In genomic region chr9:66373432-66373831, GRCm38 (mm10) we compare ENCODE assay signal across 17 mouse cellular contexts. TPM values are rescaled to one million over a fixed set of nuclear protein-coding genes. Genes with fewer than 3 reads are reported as not detected.
DNase-seq lines count a peak whose midpoint lies in the region; ATAC-seq and TF ChIP-seq lines count a peak whose summit lies in the region.
"Had no signal": no experiment of that assay in that cellular context is flagged by ENCODE, and none has a peak within 500 bp of the region (broad histone marks: within the 10 kb centered on the region; RNA-seq: fewer than 3 reads in every experiment).

No protein-coding gene starts in this region.

- no peak for ATAC-seq in lung, postnatal 0 days
- ATAC-seq: forebrain, embryonic 15.5 days; hindbrain, postnatal 0 days; midbrain, embryonic 16.5 days had no signal

- peak; percentile 20; the same call in 1 of the 2 replicates for TF ChIP-seq CTCF in gastrocnemius, adult 2 months (IDR thresholded peaks at IDR 0.05)
- TF ChIP-seq CTCF in lung, postnatal 0 days (IDR thresholded peaks at IDR 0.05) = 0 out of 2 replicates have a peak, but pooled peaks have one; percentile 11

- no peaks in the 10 kb centered on the region for H3K36me3 ChIP-seq in lung, postnatal 0 days (ENCODE audit: insufficient read depth, low read length)

- H3K27ac ChIP-seq in gastrocnemius, adult 2 months = no peak overlapping the region
- no peak overlapping the region for H3K27ac ChIP-seq in lung, postnatal 0 days (ENCODE audit: low read length)
- H3K27ac ChIP-seq: forebrain, embryonic 15.5 days; hindbrain, postnatal 0 days; limb, embryonic 13.5 days had no signal

- no peaks in the 10 kb centered on the region for H3K27me3 ChIP-seq in lung, postnatal 0 days (replicated peaks; ENCODE audit: insufficient read depth, low read length)
- H3K27me3 ChIP-seq: forebrain, embryonic 15.5 days; limb, embryonic 13.5 days had no signal

- no peak for DNase-seq in gastrocnemius, adult 2 months
- no peak for DNase-seq in gastrocnemius, postnatal 14 days
- no peak for DNase-seq in lung, postnatal 0 days (ENCODE audit: low spot score)
- DNase-seq in lung, postnatal 25 days (ENCODE audit: low spot score) = no peak
- DNase-seq in NIH3T3 (ENCODE audit: low read depth) = peak; percentile 5
- DNase-seq in naive thymus-derived CD4-positive, alpha-beta T cell, adult 2 months (ENCODE audit: low read depth) = peak; percentile 24
- DNase-seq in left cerebral cortex, adult 11 months (ENCODE audit: low spot score) = no peak
- no peak for DNase-seq in layer of hippocampus, adult 9-11 months
- DNase-seq: adrenal gland, postnatal 36 days; cerebellum, adult 2 months; heart, postnatal 4 days; kidney, adult 9 months; lung, adult 2 months had no signal

- WGBS in lung, postnatal 0 days = 87% methylated on average over 3 of the region's 3 CpGs

- no peak overlapping the region for H3K9ac ChIP-seq in lung, postnatal 0 days (replicated peaks; ENCODE audit: low read depth)
- H3K9ac ChIP-seq: forebrain, embryonic 15.5 days; limb, embryonic 13.5 days had no signal

- H3K4me2 ChIP-seq in lung, postnatal 0 days (replicated peaks; ENCODE audit: low read depth, low read length) = no peak overlapping the region
- H3K4me2 ChIP-seq: forebrain, embryonic 15.5 days; limb, embryonic 13.5 days had no signal

- intact Hi-C loops in gastrocnemius, adult 2 months (cut with DNase I) = loop anchor here (5.0 kb wide), 1 partner anchor 91 kb away; no protein-coding TSS in a partner anchor
- intact Hi-C loops in gastrocnemius, postnatal 14 days (cut with DNase I; ENCODE audit: low total_unique reads) = loop anchor here (10.0 kb wide), 2 partner anchors 89 to 219 kb away; partner anchors contain the start of gene Dapk2

- no peak for TF ChIP-seq EP300 in lung, postnatal 0 days (IDR thresholded peaks at IDR 0.05)

- H3K4me3 ChIP-seq in gastrocnemius, adult 2 months = no peak overlapping the region
- H3K4me3 ChIP-seq in lung, postnatal 0 days (ENCODE audit: low read depth, low read length) = no peak overlapping the region
- H3K4me3 ChIP-seq: forebrain, embryonic 15.5 days; limb, embryonic 13.5 days had no signal

- H3K4me1 ChIP-seq in lung, postnatal 0 days (ENCODE audit: insufficient read depth, low read depth, low read length) = no peaks in the 10 kb centered on the region
- H3K4me1 ChIP-seq: limb, embryonic 13.5 days had no signal

- no peaks in the 10 kb centered on the region for H3K9me3 ChIP-seq in lung, postnatal 0 days (ENCODE audit: low read length)
- H3K9me3 ChIP-seq: forebrain, embryonic 15.5 days; limb, embryonic 13.5 days had no signal

RNA-seq across cellular contexts. Expression of gene Herc1, which starts 23.2 kb away (rescaled TPM):
- 10 to 100 TPM; 33.7 to 38.4 TPM for total RNA-seq in gastrocnemius, adult 2 months (2021)
- total RNA-seq in gastrocnemius, postnatal 14 days (2021) = 10 to 100 TPM; 32.5 to 35.1 TPM
- polyA plus RNA-seq in lung, postnatal 0 days (2015; fragmentation: Nextera tagmentation; extraction: Ambion mirVana) = 11.8 and 12.9 TPM in 2 replicates

Comparison
In these comparisons a context has a peak if more than half of its experiments do, and no peak if none do; other contexts are left out.
1. DNase-seq: peak in NIH3T3 (single experiment) and naive thymus-derived CD4-positive, alpha-beta T cell, adult 2 months (single experiment); none in gastrocnemius, adult 2 months (single experiment), gastrocnemius, postnatal 14 days (single experiment), lung, postnatal 0 days (single experiment), lung, postnatal 25 days (single experiment), left cerebral cortex, adult 11 months (single experiment) and layer of hippocampus, adult 9-11 months (single experiment).